Mouse (Mus musculus) bone marrow, adult 2 months (tissue): ENCODE data around the gene Dysf. TPM values are rescaled to one million over a fixed set of nuclear protein-coding genes. Genes with fewer than 3 reads are reported as not detected.

ENCODE experiments used
- H3K27ac ChIP-seq: fragments of 200-500 bp; 2 replicates; pipeline ENCODE4 v1.5.1; 2012; ENCODE audit warnings: low read depth, mild to moderate bottlenecking, control low read depth, inconsistent platforms, low read length; ENCODE audit not compliant: control insufficient read depth, poor library complexity, insufficient read depth
- H3K4me1 ChIP-seq: fragments of 200-500 bp; 2 replicates; pipeline ENCODE4 v1.6.1; 2011; ENCODE audit warnings: low read length; ENCODE audit not compliant: control insufficient read depth, insufficient read depth
- H3K4me3 ChIP-seq: fragments of 200-500 bp; replicated peaks from 2 replicates; pipeline ENCODE3; 2011; ENCODE audit warnings: mild to moderate bottlenecking, low read depth, low read length, control low read depth; ENCODE audit not compliant: control insufficient read depth
- CTCF ChIP-seq: fragments of 200-500 bp; IDR thresholded peaks from 2 replicates; pipeline ENCODE4 v1.5.1; 2011; ENCODE audit warnings: low read length, control low read depth; ENCODE audit not compliant: control insufficient read depth, insufficient read depth
- POLR2A ChIP-seq: fragments of 200-500 bp; IDR thresholded peaks from 2 replicates; pipeline ENCODE4 v1.6.1; 2011; ENCODE audit warnings: low read depth, mild to moderate bottlenecking, control low read depth, low read length, borderline replicate concordance; ENCODE audit not compliant: control insufficient read depth
- WGBS: fragments of 180-500 bp; shearing (Covaris S2); methylation state at CpG from one replicate; pipeline ENCODE4 v1.1.7; 2018; 5-methylcytosine and 5-hydroxymethylcytosine counted together
- polyA plus RNA-seq: library from polyadenylated mRNA; stranded (reverse); fragments of >200 nt; gene quantifications from 2 replicates; pipeline ENCODE4 v1.2.4, GENCODE M21; 2011; ENCODE audit warnings: low replicate concordance; ENCODE audit not compliant: missing spikeins, insufficient read depth, insufficient read length

The Dysf gene
- polyA plus RNA-seq, 1 experiment: 8.9 TPM

GRCm38 (mm10) chr6:84084757-84085156, 76.4 kb downstream of the Dysf start:
- TF ChIP-seq CTCF (no peak), POLR2A (no peak)
- Histone ChIP-seq H3K27ac (no peak overlapping the region), H3K4me3 (no peak overlapping the region), H3K4me1 (no peaks in the 10 kb centered on the region; the same call in 1 of the 2 replicates)
- 37% methylated on average over 10 of the region's 10 CpGs for WGBS

- TF ChIP-seq POLR2A (no peak), CTCF (peak; percentile 41; the same call in 1 of the 2 replicates)
- no peak overlapping the region for H3K4me3 ChIP-seq
- 20% methylated on average over 4 of the region's 4 CpGs for WGBS
- no peak overlapping the region for H3K27ac ChIP-seq
- H3K4me1 ChIP-seq: no peaks in the 10 kb centered on the region
Measured at GRCm38 (mm10) chr6:84093473-84093872, 85.1 kb downstream of the Dysf start.

DNA sequence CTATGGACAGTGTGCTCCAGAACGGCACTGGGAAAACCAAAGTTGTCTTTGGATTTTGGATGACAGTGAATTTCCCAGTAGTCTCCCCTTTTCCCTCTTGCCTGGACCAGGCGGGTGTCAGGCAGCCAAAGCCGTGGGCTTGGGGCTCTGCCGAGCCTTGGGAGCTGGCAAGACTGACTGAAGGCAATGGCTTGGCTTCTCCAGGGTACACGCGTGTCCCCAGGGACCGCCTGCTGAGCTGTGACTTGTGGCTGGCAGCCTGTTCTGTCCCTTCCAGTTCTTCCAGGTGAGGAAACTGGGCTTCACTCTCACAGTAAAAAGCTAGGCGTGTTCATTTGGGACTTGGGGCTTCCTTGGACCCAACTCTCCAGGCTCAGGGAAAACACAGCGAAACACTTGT, 86.1 kb downstream of the Dysf start:
- 89% methylated on average over 9 of the region's 9 CpGs for WGBS
- no peak for TF ChIP-seq POLR2A
- no peak for TF ChIP-seq CTCF
- Histone ChIP-seq H3K4me1 (no peaks in the 10 kb centered on the region), H3K4me3 (no peak overlapping the region), H3K27ac (no peak overlapping the region)

DNA sequence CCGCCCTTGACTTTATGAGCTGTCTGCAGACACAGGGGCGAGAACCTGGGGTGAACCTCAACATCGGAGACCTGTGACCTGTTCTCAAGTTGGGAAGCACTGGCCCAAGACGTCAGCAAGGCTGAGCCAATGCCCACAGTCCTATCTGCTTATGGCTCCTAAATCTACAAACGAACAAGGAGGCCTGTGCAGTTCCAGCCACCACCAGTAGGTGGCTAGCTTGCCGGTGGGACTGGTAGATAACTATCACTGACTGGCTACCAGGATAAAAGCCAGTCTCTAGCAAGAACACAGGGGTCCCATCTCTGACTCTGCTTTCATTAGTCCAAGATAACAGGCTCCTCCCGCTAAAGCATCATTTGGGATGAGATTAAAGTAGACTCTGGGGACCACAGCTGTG, 86.6 kb downstream of the Dysf start:
- peak; percentile 70 for TF ChIP-seq CTCF
- TF ChIP-seq POLR2A: no peak
- Histone ChIP-seq H3K4me1 (no peaks in the 10 kb centered on the region), H3K27ac (no peak overlapping the region), H3K4me3 (no peak overlapping the region)
- WGBS: 32% methylated on average over 7 of the region's 7 CpGs

DNA sequence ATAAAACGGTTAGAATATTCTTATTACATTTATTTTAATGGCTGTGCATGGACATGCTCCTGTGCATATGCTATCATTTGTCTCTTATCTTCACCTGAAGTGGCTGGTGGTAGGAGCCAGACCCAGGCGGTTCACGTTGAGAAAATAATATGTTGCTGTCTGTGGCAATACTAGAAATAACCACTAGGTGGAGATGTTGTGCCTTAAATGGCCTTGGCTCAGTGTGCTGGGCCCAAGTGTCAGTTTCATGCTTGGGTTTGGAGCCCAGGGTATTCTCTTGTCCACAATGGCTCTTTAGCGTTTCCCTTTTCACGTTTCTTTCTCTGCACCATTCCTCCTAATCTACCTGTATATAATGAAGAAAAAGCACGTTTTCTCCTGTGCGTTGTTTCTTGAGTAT, 87.5 kb downstream of the Dysf start:
- H3K4me3 ChIP-seq: no peak overlapping the region
- H3K27ac ChIP-seq: no peak overlapping the region
- no peaks in the 10 kb centered on the region for H3K4me1 ChIP-seq
- 20% methylated on average over 7 of the region's 7 CpGs for WGBS
- no peak for TF ChIP-seq POLR2A
- TF ChIP-seq CTCF: peak; percentile 58

- WGBS: 24% methylated on average over 15 of the region's 15 CpGs
- TF ChIP-seq CTCF (no peak), POLR2A (no peak)
Measured at GRCm38 (mm10) chr6:84102002-84102401, 93.6 kb downstream of the Dysf start.

GRCm38 (mm10) chr6:84105148-84106022, 97.0 kb downstream of the Dysf start:
- Histone ChIP-seq H3K4me1 (no peaks in the 10 kb centered on the region), H3K4me3 (no peak overlapping the region), H3K27ac (no peak overlapping the region)
- WGBS: 6% methylated on average over 40 of the region's 40 CpGs
- TF ChIP-seq CTCF (no peak), POLR2A (no peak)

More at GRCm38 (mm10) chr6:84102002-84102401, 93.6 kb downstream of the Dysf start:
- no peaks in the 10 kb centered on the region for H3K4me1 ChIP-seq
- H3K27ac ChIP-seq: no peak overlapping the region
- no peak overlapping the region for H3K4me3 ChIP-seq

DNA sequence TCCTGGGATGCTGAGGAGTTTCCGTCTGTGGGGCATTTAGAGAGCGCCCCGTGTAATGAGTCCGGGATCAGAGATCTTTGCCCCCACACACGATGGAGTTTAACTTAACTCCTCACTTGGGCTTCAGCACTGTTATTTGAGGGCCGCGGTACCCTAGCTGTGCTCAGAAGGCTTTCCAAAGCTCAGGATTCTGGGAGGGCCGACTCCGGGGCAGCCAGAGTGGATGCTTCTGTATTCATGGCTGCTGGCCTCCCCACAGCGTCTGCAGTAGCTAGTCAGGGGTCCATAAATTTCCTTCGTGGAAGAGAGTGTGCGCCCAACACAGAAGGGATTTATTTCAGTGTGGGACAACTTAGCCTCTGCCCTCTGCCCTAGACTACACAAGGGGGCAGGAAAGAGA, 97.7 kb downstream of the Dysf start:
- Histone ChIP-seq H3K27ac (no peak overlapping the region; the same call in 1 of the 2 replicates), H3K4me3 (no peak overlapping the region), H3K4me1 (no peaks in the 10 kb centered on the region)
- no peak for TF ChIP-seq POLR2A
- no peak for TF ChIP-seq CTCF
- WGBS: 38% methylated on average over 12 of the region's 12 CpGs
